Mouse (Mus musculus) MEL (cell line): ENCODE data around the gene Usp33. TPM values are rescaled to one million over a fixed set of nuclear protein-coding genes. Genes with fewer than 3 reads are reported as not detected.

Experiments used
- DNase-seq: peaks from one replicate; pipeline ENCODE4 v3.0.0; 2011; ENCODE audit warnings: low read depth, low spot score
- H3K27ac ChIP-seq: 2 replicates; pipeline ENCODE4 v1.5.1; 2012; ENCODE audit warnings: low read depth, mild to moderate bottlenecking, control low read depth, low read length, moderate library complexity; ENCODE audit not compliant: control insufficient read depth
- H3K27me3 ChIP-seq, 2 experiments: fragments of 150-350 bp in 1 of 2; sonication (generic) in 1 of 2; 2 replicates each; pipeline ENCODE4 v1.6.1; 2012; ENCODE audit warnings: low read length in 2 of 2, mild to moderate bottlenecking in 2 of 2, improper control_type of control experiment in 1 of 2, moderate library complexity in 1 of 2; ENCODE audit not compliant: insufficient read depth in 2 of 2, control insufficient read depth in 1 of 2
- H3K36me3 ChIP-seq, 2 experiments: 2 replicates each; pipeline ENCODE4 v1.6.1; 2012 to 2014; ENCODE audit warnings: low read length in 2 of 2, improper control_type of control experiment in 1 of 2, inconsistent platforms in 1 of 2, mild to moderate bottlenecking in 1 of 2; ENCODE audit not compliant: insufficient read depth in 2 of 2, control insufficient read depth in 1 of 2
- H3K4me1 ChIP-seq, 2 experiments: fragments of 150-350 bp in 1 of 2; sonication (generic) in 1 of 2; 2 replicates each; pipeline ENCODE4 v1.6.1; 2012; ENCODE audit warnings: low read length in 2 of 2, improper control_type of control experiment in 1 of 2, mild to moderate bottlenecking in 1 of 2; ENCODE audit not compliant: insufficient read depth in 2 of 2, control insufficient read depth in 1 of 2
- H3K4me3 ChIP-seq, 2 experiments: fragments of 150-350 bp in 1 of 2; sonication (generic) in 1 of 2; 2 replicates each; pipeline ENCODE4 v1.5.1; 2012; ENCODE audit warnings: low read depth in 2 of 2, low read length in 2 of 2, mild to moderate bottlenecking in 2 of 2, moderate library complexity in 2 of 2, control low read depth in 1 of 2, improper control_type of control experiment in 1 of 2; ENCODE audit not compliant: control insufficient read depth in 1 of 2, insufficient read depth in 1 of 2
- H3K79me2 ChIP-seq: 2 replicates; pipeline ENCODE4 v1.6.1; 2012; ENCODE audit warnings: mild to moderate bottlenecking, low read length, moderate library complexity; ENCODE audit not compliant: control insufficient read depth, poor library complexity, insufficient read depth
- H3K9ac ChIP-seq: 2 replicates; pipeline ENCODE4 v1.6.1; 2012; ENCODE audit warnings: low read depth, mild to moderate bottlenecking, control low read depth, low read length, moderate library complexity; ENCODE audit not compliant: control insufficient read depth, poor library complexity, severe bottlenecking
- H3K9me3 ChIP-seq: fragments of 150-350 bp; sonication (generic); replicated peaks from 2 replicates; pipeline ENCODE4 v1.6.1; 2012; ENCODE audit warnings: mild to moderate bottlenecking, low read length, improper control_type of control experiment, moderate library complexity; ENCODE audit not compliant: insufficient read depth
- BHLHE40 ChIP-seq: IDR thresholded peaks from 2 replicates; pipeline ENCODE4 v1.6.1; 2012; ENCODE audit warnings: low read depth, mild to moderate bottlenecking, inconsistent platforms, low read length, improper control_type of control experiment, borderline replicate concordance
- CHD1 ChIP-seq: IDR thresholded peaks from 2 replicates; pipeline ENCODE4 v1.6.1; 2012; ENCODE audit warnings: low read depth, mild to moderate bottlenecking, inconsistent platforms, low read length, improper control_type of control experiment
- CHD2 ChIP-seq: IDR thresholded peaks from 2 replicates; pipeline ENCODE4 v1.6.1; 2011; ENCODE audit warnings: low read length, improper control_type of control experiment
- ELF1 ChIP-seq: IDR thresholded peaks from 2 replicates; pipeline ENCODE4 v1.6.1; 2014; ENCODE audit warnings: low read depth, mild to moderate bottlenecking, inconsistent platforms, low read length, improper control_type of control experiment, moderate library complexity
- GATA1 ChIP-seq: IDR thresholded peaks from 2 replicates; pipeline ENCODE4 v1.6.1; 2011; ENCODE audit warnings: low read depth, low read length, improper control_type of control experiment
- HCFC1 ChIP-seq: IDR thresholded peaks from 2 replicates; pipeline ENCODE4 v1.6.1; 2012; ENCODE audit warnings: low read depth, mild to moderate bottlenecking, inconsistent platforms, low read length, improper control_type of control experiment, moderate library complexity
- JUND ChIP-seq: IDR thresholded peaks from 2 replicates; pipeline ENCODE4 v1.6.1; 2011; ENCODE audit warnings: low read depth, mild to moderate bottlenecking, improper control_type of control experiment, low read length
- MAFK ChIP-seq: IDR thresholded peaks from 2 replicates; pipeline ENCODE4 v1.6.1; 2011; ENCODE audit warnings: low read depth, mild to moderate bottlenecking, low read length, improper control_type of control experiment, borderline replicate concordance
- MAZ ChIP-seq: IDR thresholded peaks from 2 replicates; pipeline ENCODE4 v1.6.1; 2012; ENCODE audit warnings: low read depth, mild to moderate bottlenecking, inconsistent platforms, low read length, improper control_type of control experiment
- MEF2A ChIP-seq: IDR thresholded peaks from 2 replicates; pipeline ENCODE4 v1.6.1; 2014; ENCODE audit warnings: low read depth, mild to moderate bottlenecking, inconsistent platforms, low read length, improper control_type of control experiment; ENCODE audit not compliant: poor library complexity, insufficient replicate concordance, severe bottlenecking; ENCODE audit errors: extremely low read depth
- MXI1 ChIP-seq: IDR thresholded peaks from 2 replicates; pipeline ENCODE4 v1.6.1; 2011; ENCODE audit warnings: mild to moderate bottlenecking, low read depth, low read length, improper control_type of control experiment
- MYB ChIP-seq: IDR thresholded peaks from 2 replicates; pipeline ENCODE4 v1.6.1; 2011; ENCODE audit warnings: mild to moderate bottlenecking, low read depth, low read length, improper control_type of control experiment
- MYC ChIP-seq: IDR thresholded peaks from 2 replicates; pipeline ENCODE4 v1.6.1; 2011; ENCODE audit warnings: low read depth, mild to moderate bottlenecking, low read length, improper control_type of control experiment, moderate library complexity
- POLR2A ChIP-seq, 2 experiments: IDR thresholded peaks; 2 replicates each; pipeline ENCODE4 v1.6.1; 2011 to 2012; ENCODE audit warnings: low read length in 2 of 2, mild to moderate bottlenecking in 2 of 2, control low read depth in 1 of 2, improper control_type of control experiment in 1 of 2, low read depth in 1 of 2, moderate library complexity in 1 of 2; ENCODE audit not compliant: control insufficient read depth in 1 of 2, insufficient read depth in 1 of 2, poor library complexity in 1 of 2
- POLR2AphosphoS2 ChIP-seq: IDR thresholded peaks from 2 replicates; pipeline ENCODE4 v1.6.1; 2011; ENCODE audit warnings: low read length, improper control_type of control experiment
- POLR2AphosphoS5 ChIP-seq: IDR thresholded peaks from 2 replicates; pipeline ENCODE4 v1.6.1; 2012; ENCODE audit warnings: low read depth, borderline replicate concordance, mild to moderate bottlenecking, inconsistent platforms, low read length, moderate library complexity, mixed read lengths
- RAD21 ChIP-seq: IDR thresholded peaks from 2 replicates; pipeline ENCODE4 v1.6.1; 2011; ENCODE audit warnings: mild to moderate bottlenecking, low read depth, low read length, improper control_type of control experiment
- RCOR1 ChIP-seq: IDR thresholded peaks from 2 replicates; pipeline ENCODE4 v1.6.1; 2012; ENCODE audit warnings: low read depth, mild to moderate bottlenecking, inconsistent platforms, low read length, improper control_type of control experiment
- TCF12 ChIP-seq: IDR thresholded peaks from 2 replicates; pipeline ENCODE4 v1.6.1; 2014; ENCODE audit warnings: low read depth, mild to moderate bottlenecking, inconsistent platforms, low read length, improper control_type of control experiment, moderate library complexity
- USF1 ChIP-seq: IDR thresholded peaks from 2 replicates; pipeline ENCODE4 v1.6.1; 2014; ENCODE audit warnings: low read depth, mild to moderate bottlenecking, inconsistent platforms, low read length, improper control_type of control experiment, moderate library complexity
- ZC3H11A ChIP-seq: IDR thresholded peaks from 2 replicates; pipeline ENCODE4 v1.6.1; 2012; ENCODE audit warnings: low read depth, mild to moderate bottlenecking, inconsistent platforms, low read length, improper control_type of control experiment
- ZNF384 ChIP-seq: IDR thresholded peaks from 2 replicates; pipeline ENCODE4 v1.6.1; 2012; ENCODE audit warnings: low read depth, mild to moderate bottlenecking, inconsistent platforms, low read length, improper control_type of control experiment
- polyA plus RNA-seq, 2 experiments: library from polyadenylated mRNA; stranded (reverse) in 1 of 2; unstranded in 1 of 2; fragments of >175 nt in 1 of 2; fragments of >200 nt in 1 of 2; gene quantifications; 2 replicates each; pipeline versions ENCODE4 v1.2.1 to v1.2.4; 2012; ENCODE audit warnings: low replicate concordance in 2 of 2, low read depth in 1 of 2; ENCODE audit not compliant: insufficient read length in 2 of 2, insufficient read depth in 1 of 2, missing spikeins in 1 of 2
- total RNA-seq: library from RNA; depleted of rRNA; stranded (reverse); fragments of 300-350 nt; gene quantifications from 2 replicates; pipeline ENCODE4 v1.2.3, GENCODE M21; 2012

The Usp33 gene
- total and polyA plus RNA-seq, 3 experiments: 32.3 to 34.1 TPM; not detected in 1

- no peaks in the 10 kb centered on the region for H3K4me1 ChIP-seq
- no peak for DNase-seq
- H3K79me2 ChIP-seq: no peaks in the 10 kb centered on the region
- peaks cover 0 to 35% of the 10 kb centered on the region in 2 experiments; a peak in 2 of 4 replicates for H3K36me3 ChIP-seq
- no peak for TF ChIP-seq MYC
- no peak for TF ChIP-seq POLR2AphosphoS2
- no peak for TF ChIP-seq RCOR1
- no peak for TF ChIP-seq USF1
- no peak for TF ChIP-seq BHLHE40
- TF ChIP-seq GATA1: no peak
- TF ChIP-seq HCFC1: no peak
- no peak for TF ChIP-seq ELF1
- no peak for TF ChIP-seq MYB
- TF ChIP-seq CHD2: no peak
- no peak for TF ChIP-seq TCF12
- TF ChIP-seq MAFK: no peak
- TF ChIP-seq POLR2AphosphoS5: no peak
- H3K9me3 ChIP-seq: no peaks in the 10 kb centered on the region
- H3K27me3 ChIP-seq: no peaks in the 10 kb centered on the region
- no peak overlapping the region for H3K9ac ChIP-seq
- H3K4me3 ChIP-seq: no peak overlapping the region
- H3K27ac ChIP-seq: no peak overlapping the region
Observed at GRCm38 (mm10) chr3:152364181-152364580, 17.9 kb downstream of the Usp33 start.

- Histone ChIP-seq H3K9me3 (no peaks in the 10 kb centered on the region), H3K27ac (no peak overlapping the region), H3K9ac (no peak overlapping the region), H3K36me3 (peaks cover 0 to 24% of the 10 kb centered on the region in 2 experiments; a peak in 2 of 4 replicates), H3K4me1 (no peaks in the 10 kb centered on the region), H3K4me3 (no peak overlapping the region), H3K79me2 (no peaks in the 10 kb centered on the region), H3K27me3 (no peaks in the 10 kb centered on the region)
- no peak for TF ChIP-seq CHD1
- no peak for TF ChIP-seq GATA1
- TF ChIP-seq POLR2AphosphoS2: no peak
- no peak for TF ChIP-seq ZNF384
- no peak for TF ChIP-seq ZC3H11A
- TF ChIP-seq RAD21: no peak
- no peak for TF ChIP-seq POLR2AphosphoS5
- TF ChIP-seq HCFC1: no peak
- TF ChIP-seq JUND: no peak
- TF ChIP-seq TCF12: no peak
- no peak for TF ChIP-seq MAZ
- TF ChIP-seq MYC: no peak
- TF ChIP-seq POLR2A (IDR thresholded peaks at IDR 0.05; ENCODE audit: control insufficient read depth in 1 of 2, insufficient read depth in 1 of 2, low read depth in 1 of 2, low read length in 2 of 2, poor library complexity in 1 of 2): no peak
- no peak for TF ChIP-seq CHD2
- no peak for TF ChIP-seq MXI1
- TF ChIP-seq MEF2A: no peak
- TF ChIP-seq MYB: no peak
- TF ChIP-seq BHLHE40: no peak
- DNase-seq: no peak
Observed at GRCm38 (mm10) chr3:152376063-152376462, 29.8 kb downstream of the Usp33 start.
